Mouse (Mus musculus) right cerebral cortex, postnatal 36 days (tissue): ENCODE data around the gene Pgk2.
"Not testable (repeated sequence)": the region's sequence is repeated elsewhere in the genome, so short reads cannot be mapped to it uniquely, and the experiment has no call there.

ENCODE experiments used
- DNase-seq, 2 experiments: peaks; one replicate each; pipeline ENCODE4 v3.0.0; 2022; ENCODE audit warnings: low spot score in 2 of 2, mixed read lengths in 1 of 2

Pgk2 gene

GRCm38 (mm10) chr17:40208540-40208939 lies at the start of gene Pgk2:
Gene Pgk2, minus strand, starts transcription at chr17:40208640.
- DNase-seq: no peak

- no peak for DNase-seq
These were observed 44.0 kb upstream of the Pgk2 start for GRCm38 (mm10) chr17:40252487-40252886.

- no peak for DNase-seq
These were observed 33.7 kb upstream of the Pgk2 start, which contains the start of gene Crisp3 for GRCm38 (mm10) chr17:40242135-40242534. Gene Crisp3, minus strand, starts transcription at chr17:40242288.

- DNase-seq: not testable (repeated sequence)
These were observed 6.6 kb downstream of the Pgk2 start for GRCm38 (mm10) chr17:40201803-40202202.

- DNase-seq: not testable (repeated sequence)
These were observed 18.2 kb downstream of the Pgk2 start for GRCm38 (mm10) chr17:40190192-40190591.

GRCm38 (mm10) chr17:40157729-40158359 lies 50.6 kb downstream of the Pgk2 start:
- not testable (repeated sequence) for DNase-seq
